In genomic region chr1:171412446-171412845, GRCm38 (mm10) we compare ENCODE assay signal across 8 mouse cellular contexts. TPM values are rescaled to one million over a fixed set of nuclear protein-coding genes. Genes with fewer than 3 reads are reported as not detected.
A peak's percentile ranks its signal among the peaks of the same experiment; 100 is the strongest.
DNase-seq lines count a peak whose midpoint lies in the region; ATAC-seq and TF ChIP-seq lines count a peak whose summit lies in the region.

No protein-coding gene starts in this region.

- peak overlapping the region; percentile 25 for H3K27ac ChIP-seq in testis, adult 2 months (ENCODE audit: control insufficient read depth, insufficient read depth, low read depth, low read length)
- H3K27ac ChIP-seq in limb, embryonic 13.5 days, result peak overlapping the region; percentile 88; the same call in 1 of the 2 replicates
- H3K27ac ChIP-seq in neural tube, embryonic 15.5 days (replicated peaks), result peak overlapping the region; percentile 95

- no peaks in the 10 kb centered on the region for H3K9me3 ChIP-seq in limb, embryonic 13.5 days
- no peaks in the 10 kb centered on the region for H3K9me3 ChIP-seq in neural tube, embryonic 15.5 days (replicated peaks)

- no peaks in the 10 kb centered on the region for H3K36me3 ChIP-seq in testis, adult 2 months (ENCODE audit: control insufficient read depth, insufficient read depth, low read length)
- peaks cover 24% of the 10 kb centered on the region for H3K36me3 ChIP-seq in limb, embryonic 13.5 days
- peaks cover 24% of the 10 kb centered on the region for H3K36me3 ChIP-seq in neural tube, embryonic 15.5 days

- H3K4me1 ChIP-seq in testis, adult 2 months (ENCODE audit: control insufficient read depth, insufficient read depth, low read length), result peaks cover 16% of the 10 kb centered on the region
- peaks cover 14% of the 10 kb centered on the region for H3K4me1 ChIP-seq in limb, embryonic 13.5 days
- peaks cover 21% of the 10 kb centered on the region for H3K4me1 ChIP-seq in neural tube, embryonic 15.5 days

- TF ChIP-seq POLR2A in testis, adult 2 months (IDR thresholded peaks at IDR 0.05; ENCODE audit: control insufficient read depth, low read depth, low read length), result no peak

- DNase-seq in adrenal gland, postnatal 14 days, result peak; percentile 35
- no peak for DNase-seq in adrenal gland, postnatal 4 days (ENCODE audit: low spot score in 2 of 2)
- DNase-seq in testis, postnatal 10 days (ENCODE audit: low spot score), result no peak
- peak; percentile 26 to 39 for DNase-seq in heart, adult 9 months (ENCODE audit: low spot score in 2 of 2)
- no peak for DNase-seq in spleen, postnatal 4 days (ENCODE audit: low spot score in 2 of 2)

- peak overlapping the region; percentile 75 for H3K4me2 ChIP-seq in limb, embryonic 13.5 days (replicated peaks)
- peak overlapping the region; percentile 62 for H3K4me2 ChIP-seq in neural tube, embryonic 15.5 days

- no peak for TF ChIP-seq CTCF in testis, adult 2 months (IDR thresholded peaks at IDR 0.05; ENCODE audit: control insufficient read depth, insufficient read depth, insufficient replicate concordance, low read depth, low read length)

- peak overlapping the region; percentile 78; the same call in 1 of the 2 replicates for H3K4me3 ChIP-seq in testis, adult 2 months (ENCODE audit: control insufficient read depth, low read depth, low read length)
- H3K4me3 ChIP-seq in limb, embryonic 13.5 days, result peak overlapping the region; percentile 94
- H3K4me3 ChIP-seq in neural tube, embryonic 15.5 days (replicated peaks), result peak overlapping the region; percentile 74

- H3K27me3 ChIP-seq in testis, adult 2 months (ENCODE audit: control insufficient read depth, insufficient read depth, low read length), result no peaks in the 10 kb centered on the region
- H3K27me3 ChIP-seq in limb, embryonic 13.5 days, result peaks cover 11% of the 10 kb centered on the region; the same call in 1 of the 2 replicates
- peaks cover 15% of the 10 kb centered on the region for H3K27me3 ChIP-seq in neural tube, embryonic 15.5 days (replicated peaks)

- no peak for ATAC-seq in limb, embryonic 13.5 days (ENCODE audit: low FRiP score, low read depth)
- no peak for ATAC-seq in neural tube, embryonic 15.5 days (ENCODE audit: low FRiP score)

- 49% methylated on average over 3 of the region's 3 CpGs for WGBS in limb, embryonic 13.5 days
- WGBS in neural tube, embryonic 15.5 days, result 7% methylated on average over 3 of the region's 3 CpGs

- peak overlapping the region; percentile 93 for H3K9ac ChIP-seq in limb, embryonic 13.5 days
- H3K9ac ChIP-seq in neural tube, embryonic 15.5 days (replicated peaks), result peak overlapping the region; percentile 85

RNA-seq across cellular contexts. Expression of gene Usf1, which starts 1.3 kb away (rescaled TPM):
- total RNA-seq in adrenal gland, postnatal 14 days (2021), result 49.6 and 69.1 TPM in 2 replicates
- 10 to 100 TPM; 81.4 to 84.8 TPM for total RNA-seq in adrenal gland, postnatal 4 days (2021)
- 24.4 and 28.8 TPM in 2 replicates for polyA plus RNA-seq in testis, adult 2 months (2012; rRNA removed)
- 102 and 118 TPM in 2 replicates for polyA plus RNA-seq in limb, embryonic 13.5 days (2015; fragmentation: Nextera tagmentation; extraction: Ambion mirVana)
- polyA plus RNA-seq in neural tube, embryonic 15.5 days (2015; fragmentation: Nextera tagmentation; extraction: Ambion mirVana), result 131 and 149 TPM in 2 replicates

RNA-seq across cellular contexts. Expression of gene Tstd1, which starts 6.2 kb away (rescaled TPM):
- 2.6 and 11.3 TPM in 2 replicates for total RNA-seq in adrenal gland, postnatal 14 days (2021)
- total RNA-seq in adrenal gland, postnatal 4 days (2021), result 10 to 100 TPM in 1 of 2 experiments, 1 to 10 TPM in 1; 6.3 to 15.1 TPM
- 0.82 and 1.4 TPM in 2 replicates for polyA plus RNA-seq in testis, adult 2 months (2012; rRNA removed)
- 7.3 and 9.0 TPM in 2 replicates for polyA plus RNA-seq in limb, embryonic 13.5 days (2015; fragmentation: Nextera tagmentation; extraction: Ambion mirVana)
- 4.9 and 6.2 TPM in 2 replicates for polyA plus RNA-seq in neural tube, embryonic 15.5 days (2015; fragmentation: Nextera tagmentation; extraction: Ambion mirVana)

RNA-seq across cellular contexts. Expression of gene Arhgap30, which starts 23.7 kb away (rescaled TPM):
- total RNA-seq in adrenal gland, postnatal 14 days (2021), result 3.4 and 13.3 TPM in 2 replicates
- 1 to 10 TPM; 3.2 to 4.7 TPM for total RNA-seq in adrenal gland, postnatal 4 days (2021)
- 8.0 and 11.5 TPM in 2 replicates for polyA plus RNA-seq in testis, adult 2 months (2012; rRNA removed)
- polyA plus RNA-seq in limb, embryonic 13.5 days (2015; fragmentation: Nextera tagmentation; extraction: Ambion mirVana), result 1.4 and 1.5 TPM in 2 replicates
- 0.88 and 6.0 TPM in 2 replicates for polyA plus RNA-seq in neural tube, embryonic 15.5 days (2015; fragmentation: Nextera tagmentation; extraction: Ambion mirVana)

RNA-seq across cellular contexts. Expression of gene F11r, which starts 24.9 kb away (rescaled TPM):
- 59.6 and 66.3 TPM in 2 replicates for total RNA-seq in adrenal gland, postnatal 14 days (2021)
- 10 to 100 TPM; 43.0 to 47.0 TPM for total RNA-seq in adrenal gland, postnatal 4 days (2021)
- polyA plus RNA-seq in testis, adult 2 months (2012; rRNA removed), result 20.2 and 28.6 TPM in 2 replicates
- 40.4 and 40.6 TPM in 2 replicates for polyA plus RNA-seq in limb, embryonic 13.5 days (2015; fragmentation: Nextera tagmentation; extraction: Ambion mirVana)
- polyA plus RNA-seq in neural tube, embryonic 15.5 days (2015; fragmentation: Nextera tagmentation; extraction: Ambion mirVana), result 11.8 and 27.5 TPM in 2 replicates

RNA-seq across cellular contexts. Expression of gene Nectin4, which starts 42.5 kb away (rescaled TPM):
- 0.11 TPM in 2 replicates for total RNA-seq in adrenal gland, postnatal 14 days (2021)
- under 1 TPM; 0.34 to 0.59 TPM for total RNA-seq in adrenal gland, postnatal 4 days (2021)
- polyA plus RNA-seq in testis, adult 2 months (2012; rRNA removed), result 6.5 and 8.5 TPM in 2 replicates
- 11.7 and 13.7 TPM in 2 replicates for polyA plus RNA-seq in limb, embryonic 13.5 days (2015; fragmentation: Nextera tagmentation; extraction: Ambion mirVana)
- 3.7 and 5.6 TPM in 2 replicates for polyA plus RNA-seq in neural tube, embryonic 15.5 days (2015; fragmentation: Nextera tagmentation; extraction: Ambion mirVana)

Comparison
In these comparisons a context has a peak if more than half of its experiments do, and no peak if none do; other contexts are left out.
1. DNase-seq: peak in adrenal gland, postnatal 14 days (single experiment) and heart, adult 9 months (2 of 2); none in adrenal gland, postnatal 4 days (0 of 2), testis, postnatal 10 days (single experiment) and spleen, postnatal 4 days (0 of 2).
2. H3K27ac ChIP-seq: peak in every context shown above with its lines; median percentile 95 in neural tube, embryonic 15.5 days; 88 in limb, embryonic 13.5 days; 25 in testis, adult 2 months.
3. Peak in every context shown above with its lines, with median percentiles within 50 percentile points of each other: H3K4me3 ChIP-seq.